Mouse (Mus musculus): ENCODE measurements at regions not wholly inside any gene's neighbourhood (a gene's known extent, or its start where the extent isn't known, plus 50 kb on each side); places are given as distances from the start of the nearest gene placed in this dataset.

GRCm38 (mm10) chr4:84004055-84004778 lies 478.9 kb downstream of the Ccdc171 start:
- TF ChIP-seq CTCF (IDR thresholded peaks at IDR 0.05): no peak
- TF ChIP-seq EP300 (IDR thresholded peaks at IDR 0.05): no peak

All from lung, postnatal 0 days (tissue).